Comparison of ENCODE assay signal across 14 mouse cellular contexts in the genomic region with DNA sequence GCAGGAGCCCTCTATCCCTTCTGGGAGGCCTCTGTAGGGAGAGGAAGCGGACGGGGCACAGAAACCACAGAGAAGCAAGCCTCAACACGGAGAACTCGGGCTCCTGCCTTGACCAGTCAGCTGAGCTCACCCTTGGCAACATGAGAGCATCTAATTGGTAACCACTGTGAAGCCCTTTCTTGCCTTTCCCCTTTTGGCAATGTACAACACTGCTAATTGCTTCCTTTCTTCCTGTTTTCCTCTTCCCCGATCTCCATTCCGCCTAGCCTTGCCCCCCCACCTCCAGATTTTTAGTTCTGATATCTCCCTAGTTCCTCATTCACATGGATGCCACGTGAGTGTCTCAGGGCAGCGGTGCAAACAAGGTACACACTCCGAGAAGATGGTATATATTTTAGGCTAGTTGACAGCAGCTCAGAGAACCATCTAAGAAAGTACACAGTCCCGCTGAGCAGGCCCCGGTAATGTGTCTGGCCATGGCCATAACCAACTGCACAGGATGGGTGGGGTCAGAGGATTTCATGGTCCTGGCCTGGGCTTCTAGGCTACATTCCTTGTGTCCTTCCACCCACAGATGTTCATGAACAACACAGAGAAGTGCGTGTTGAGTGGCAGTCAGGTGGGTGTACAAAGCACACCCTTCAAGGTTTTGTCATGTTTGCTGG.
DNase-seq lines count a peak whose midpoint lies in the region; ATAC-seq lines count a peak whose summit lies in the region.
"Had no signal": no experiment of that assay in that cellular context is flagged by ENCODE, and none has a peak within 500 bp of the region (broad histone marks: within the 10 kb centered on the region; RNA-seq: fewer than 3 reads in every experiment).

No protein-coding gene starts in this region.

- H3K36me3 ChIP-seq in heart, embryonic 10.5 days, result no peaks in the 10 kb centered on the region
- no peaks in the 10 kb centered on the region for H3K36me3 ChIP-seq in midbrain, embryonic 11.5 days (ENCODE audit: control insufficient read depth, insufficient read depth, low read length)
- H3K36me3 ChIP-seq in midbrain, embryonic 13.5 days, result no peaks in the 10 kb centered on the region
- H3K36me3 ChIP-seq in embryonic facial prominence, embryonic 14.5 days (ENCODE audit: control insufficient read depth, insufficient read depth, low read length), result no peaks in the 10 kb centered on the region
- H3K36me3 ChIP-seq: hindbrain, embryonic 15.5 days had no signal

- no peaks in the 10 kb centered on the region for H3K9me3 ChIP-seq in heart, embryonic 10.5 days
- no peaks in the 10 kb centered on the region for H3K9me3 ChIP-seq in midbrain, embryonic 11.5 days (ENCODE audit: control insufficient read depth, low read length)
- no peaks in the 10 kb centered on the region for H3K9me3 ChIP-seq in midbrain, embryonic 13.5 days
- H3K9me3 ChIP-seq in embryonic facial prominence, embryonic 14.5 days (ENCODE audit: control insufficient read depth, low read length), result no peaks in the 10 kb centered on the region
- H3K9me3 ChIP-seq: hindbrain, embryonic 15.5 days had no signal

- H3K4me3 ChIP-seq in heart, embryonic 10.5 days, result no peak overlapping the region
- no peak overlapping the region for H3K4me3 ChIP-seq in midbrain, embryonic 11.5 days (ENCODE audit: low read depth, low read length)
- H3K4me3 ChIP-seq in midbrain, embryonic 13.5 days (replicated peaks), result no peak overlapping the region
- no peak overlapping the region for H3K4me3 ChIP-seq in embryonic facial prominence, embryonic 14.5 days (ENCODE audit: low read depth, low read length)
- H3K4me3 ChIP-seq: hindbrain, embryonic 15.5 days had no signal

- no peaks in the 10 kb centered on the region for H3K27me3 ChIP-seq in heart, embryonic 10.5 days (ENCODE audit: insufficient read depth, poor library complexity, severe bottlenecking)
- H3K27me3 ChIP-seq in midbrain, embryonic 11.5 days (ENCODE audit: control insufficient read depth, insufficient read depth, low read length), result no peaks in the 10 kb centered on the region
- H3K27me3 ChIP-seq in midbrain, embryonic 13.5 days, result no peaks in the 10 kb centered on the region
- H3K27me3 ChIP-seq in embryonic facial prominence, embryonic 14.5 days (replicated peaks; ENCODE audit: control insufficient read depth, insufficient read depth, low read length), result no peaks in the 10 kb centered on the region
- H3K27me3 ChIP-seq: hindbrain, embryonic 15.5 days had no signal

- intact Hi-C loops in heart, postnatal 10 days (cut with DNase I), result no loop called here

- H3K4me2 ChIP-seq in midbrain, embryonic 11.5 days, result no peak overlapping the region
- H3K4me2 ChIP-seq in midbrain, embryonic 13.5 days (replicated peaks), result no peak overlapping the region
- H3K4me2 ChIP-seq in embryonic facial prominence, embryonic 14.5 days (ENCODE audit: low read depth, low read length), result no peak overlapping the region
- H3K4me2 ChIP-seq: hindbrain, embryonic 15.5 days had no signal

- no peak for DNase-seq in heart, embryonic 10.5 days (ENCODE audit: low spot score)
- no peak for DNase-seq in heart, postnatal 10 days
- DNase-seq in midbrain, embryonic 11.5 days (ENCODE audit: low spot score, missing footprints), result peak; percentile 57
- peak; percentile 60 for DNase-seq in embryonic facial prominence, embryonic 14.5 days (ENCODE audit: low spot score)
- peak; percentile 22 for DNase-seq in skeletal muscle tissue, adult 2 months (ENCODE audit: low read depth, low spot score)
- DNase-seq in spleen, postnatal 36 days (ENCODE audit: low spot score in 2 of 2), result no peak
- DNase-seq in thymus, postnatal 14 days, result no peak
- DNase-seq: adrenal gland, postnatal 14 days; cerebellum, adult 2 months; lung, adult 18-20 months; midbrain, embryonic 14.5 days; thymus, postnatal 36 days had no signal

- H3K9ac ChIP-seq in midbrain, embryonic 11.5 days (ENCODE audit: low read length), result no peak overlapping the region
- H3K9ac ChIP-seq in midbrain, embryonic 13.5 days (replicated peaks), result no peak overlapping the region
- no peak overlapping the region for H3K9ac ChIP-seq in embryonic facial prominence, embryonic 14.5 days (ENCODE audit: low read depth, low read length)
- H3K9ac ChIP-seq: hindbrain, embryonic 15.5 days had no signal

- peaks cover 11% of the 10 kb centered on the region for H3K4me1 ChIP-seq in heart, embryonic 10.5 days
- no peaks in the 10 kb centered on the region for H3K4me1 ChIP-seq in midbrain, embryonic 11.5 days (ENCODE audit: control insufficient read depth, insufficient read depth, low read length)
- H3K4me1 ChIP-seq in midbrain, embryonic 13.5 days (replicated peaks), result no peaks in the 10 kb centered on the region
- peaks cover 16% of the 10 kb centered on the region for H3K4me1 ChIP-seq in embryonic facial prominence, embryonic 14.5 days (ENCODE audit: control insufficient read depth, insufficient read depth, low read length)

- ATAC-seq in midbrain, embryonic 11.5 days (ENCODE audit: low FRiP score), result no peak
- ATAC-seq in midbrain, embryonic 13.5 days, result no peak
- no peak; the same call in 1 of the 2 replicates for ATAC-seq in embryonic facial prominence, embryonic 14.5 days (ENCODE audit: low read depth)

- WGBS in heart, embryonic 10.5 days, result 70% methylated on average over 12 of the region's 12 CpGs
- WGBS in midbrain, embryonic 11.5 days, result 80% methylated on average over 12 of the region's 12 CpGs
- 87% methylated on average over 12 of the region's 12 CpGs for WGBS in midbrain, embryonic 13.5 days
- 57% methylated on average over 12 of the region's 12 CpGs for WGBS in embryonic facial prominence, embryonic 14.5 days

- H3K27ac ChIP-seq in heart, embryonic 10.5 days, result peak overlapping the region; percentile 52; the same call in 1 of the 2 replicates
- no peak overlapping the region for H3K27ac ChIP-seq in midbrain, embryonic 11.5 days (ENCODE audit: low read depth, low read length)
- no peak overlapping the region for H3K27ac ChIP-seq in midbrain, embryonic 13.5 days
- H3K27ac ChIP-seq in embryonic facial prominence, embryonic 14.5 days (replicated peaks; ENCODE audit: low read depth, low read length), result no peak overlapping the region
- H3K27ac ChIP-seq: hindbrain, embryonic 15.5 days had no signal

Comparison
In these comparisons a context has a peak if more than half of its experiments do, and no peak if none do; other contexts are left out.
1. DNase-seq: peak in midbrain, embryonic 11.5 days (single experiment), embryonic facial prominence, embryonic 14.5 days (single experiment) and skeletal muscle tissue, adult 2 months (single experiment); none in heart, embryonic 10.5 days (single experiment), heart, postnatal 10 days (0 of 2), spleen, postnatal 36 days (0 of 2) and thymus, postnatal 14 days (single experiment).